Mouse (Mus musculus) MEL (cell line): ENCODE data around the gene Telo2.

Experiments used
- CTCF ChIP-seq, 3 experiments: IDR thresholded peaks in 2 of 3; conservative IDR thresholded peaks in 1 of 3; 2 replicates each; pipeline ENCODE4 v1.5.1; 2011 to 2012; ENCODE audit warnings: low read length in 3 of 3, low read depth in 2 of 3, mild to moderate bottlenecking in 2 of 3, improper control_type of control experiment in 1 of 3, inconsistent platforms in 1 of 3, mixed read lengths in 1 of 3, moderate library complexity in 1 of 3; ENCODE audit not compliant: control insufficient read depth in 1 of 3, insufficient read depth in 1 of 3, poor library complexity in 1 of 3, severe bottlenecking in 1 of 3
- GABPA ChIP-seq: IDR thresholded peaks from 2 replicates; pipeline ENCODE4 v1.6.1; 2012; ENCODE audit warnings: low read depth, mild to moderate bottlenecking, inconsistent platforms, low read length, improper control_type of control experiment, moderate library complexity
- GATA1 ChIP-seq: IDR thresholded peaks from 2 replicates; pipeline ENCODE4 v1.6.1; 2011; ENCODE audit warnings: low read depth, low read length, improper control_type of control experiment
- MAFK ChIP-seq: IDR thresholded peaks from 2 replicates; pipeline ENCODE4 v1.6.1; 2011; ENCODE audit warnings: low read depth, mild to moderate bottlenecking, low read length, improper control_type of control experiment, borderline replicate concordance
- MAX ChIP-seq: IDR thresholded peaks from 2 replicates; pipeline ENCODE4 v1.6.1; 2011; ENCODE audit warnings: low read length, improper control_type of control experiment
- MAZ ChIP-seq: IDR thresholded peaks from 2 replicates; pipeline ENCODE4 v1.6.1; 2012; ENCODE audit warnings: low read depth, mild to moderate bottlenecking, inconsistent platforms, low read length, improper control_type of control experiment
- MYC ChIP-seq: IDR thresholded peaks from 2 replicates; pipeline ENCODE4 v1.6.1; 2011; ENCODE audit warnings: low read depth, mild to moderate bottlenecking, low read length, improper control_type of control experiment, moderate library complexity
- NELFE ChIP-seq: IDR thresholded peaks from 2 replicates; pipeline ENCODE4 v1.6.1; 2011; ENCODE audit warnings: low read depth, low read length, improper control_type of control experiment
- POLR2A ChIP-seq, 2 experiments: IDR thresholded peaks; 2 replicates each; pipeline ENCODE4 v1.6.1; 2011 to 2012; ENCODE audit warnings: low read length in 2 of 2, mild to moderate bottlenecking in 2 of 2, control low read depth in 1 of 2, improper control_type of control experiment in 1 of 2, low read depth in 1 of 2, moderate library complexity in 1 of 2; ENCODE audit not compliant: control insufficient read depth in 1 of 2, insufficient read depth in 1 of 2, poor library complexity in 1 of 2
- POLR2AphosphoS5 ChIP-seq: IDR thresholded peaks from 2 replicates; pipeline ENCODE4 v1.6.1; 2012; ENCODE audit warnings: low read depth, borderline replicate concordance, mild to moderate bottlenecking, inconsistent platforms, low read length, moderate library complexity, mixed read lengths
- TAL1 ChIP-seq: IDR thresholded peaks from 2 replicates; pipeline ENCODE4 v1.6.1; 2012; ENCODE audit warnings: mild to moderate bottlenecking, inconsistent platforms, low read length, moderate library complexity, mixed read lengths
- USF1 ChIP-seq: IDR thresholded peaks from 2 replicates; pipeline ENCODE4 v1.6.1; 2014; ENCODE audit warnings: low read depth, mild to moderate bottlenecking, inconsistent platforms, low read length, improper control_type of control experiment, moderate library complexity
- USF2 ChIP-seq, 2 experiments: IDR thresholded peaks; 2 replicates each; pipeline ENCODE4 v1.6.1; 2011 to 2012; ENCODE audit warnings: improper control_type of control experiment in 2 of 2, low read length in 2 of 2, borderline replicate concordance in 1 of 2, inconsistent platforms in 1 of 2, low read depth in 1 of 2, mild to moderate bottlenecking in 1 of 2; ENCODE audit not compliant: insufficient read depth in 1 of 2

GRCm38 (mm10) chr17:25120406-25120805 is 4.6 kb upstream of the Telo2 start, which contains the start of gene Ptx4:
- TF ChIP-seq MAZ: no peak
- no peak for TF ChIP-seq GABPA
- no peak for TF ChIP-seq NELFE
- no peak for TF ChIP-seq MYC
- no peak for TF ChIP-seq MAFK
- TF ChIP-seq CTCF (IDR thresholded peaks at IDR 0.05 in 2 of 3, conservative IDR thresholded peaks at IDR 0.05 in 1 of 3; ENCODE audit: control insufficient read depth in 1 of 3, insufficient read depth in 1 of 3, low read depth in 2 of 3, low read length in 3 of 3, poor library complexity in 1 of 3, severe bottlenecking in 1 of 3): no peak
- no peak for TF ChIP-seq POLR2AphosphoS5
- no peak for TF ChIP-seq GATA1
- TF ChIP-seq TAL1: no peak
- no peak for TF ChIP-seq USF1
- TF ChIP-seq POLR2A (IDR thresholded peaks at IDR 0.05; ENCODE audit: control insufficient read depth in 1 of 2, insufficient read depth in 1 of 2, low read depth in 1 of 2, low read length in 2 of 2, poor library complexity in 1 of 2): no peak
- no peak for TF ChIP-seq MAX
- TF ChIP-seq USF2 (IDR thresholded peaks at IDR 0.05; ENCODE audit: borderline replicate concordance in 1 of 2, insufficient read depth in 1 of 2, low read depth in 1 of 2, low read length in 2 of 2): no peak
